Mouse (Mus musculus) liver, embryonic 11.5 days (tissue): ENCODE results near the gene Prn. TPM values are rescaled to one million over a fixed set of nuclear protein-coding genes. Genes with fewer than 3 reads are reported as not detected.

ENCODE experiments used
- ATAC-seq: fragments of 200-750 bp; cut with Nextera tagmentation; replicated peaks from 2 replicates; pipeline ENCODE4 v1.8.0; 2017; ENCODE audit warnings: moderate number of reproducible peaks, mild to moderate bottlenecking, moderate TSS enrichment, moderate library complexity; ENCODE audit not compliant: low FRiP score
- DNase-seq: peaks from one replicate; pipeline ENCODE4 v3.0.0-alpha.2; 2017; ENCODE audit warnings: low spot score
- H3K27ac ChIP-seq: fragments of 300-500 bp; sonication (generic); 2 replicates; pipeline ENCODE4 v1.5.1; 2014; ENCODE audit warnings: mild to moderate bottlenecking, low read depth, low read length, control low read depth
- H3K27me3 ChIP-seq: fragments of 300-500 bp; sonication (generic); replicated peaks from 2 replicates; pipeline ENCODE4 v1.6.1; 2014; ENCODE audit warnings: low read length, mixed read lengths; ENCODE audit not compliant: control insufficient read depth, insufficient read depth
- H3K36me3 ChIP-seq: fragments of 300-500 bp; sonication (generic); 2 replicates; pipeline ENCODE4 v1.6.1; 2014; ENCODE audit warnings: mild to moderate bottlenecking, low read length, moderate library complexity, mixed read lengths; ENCODE audit not compliant: control insufficient read depth, insufficient read depth
- H3K4me1 ChIP-seq: fragments of 300-500 bp; sonication (generic); replicated peaks from 2 replicates; pipeline ENCODE4 v1.6.1; 2014; ENCODE audit warnings: low read length, mixed read lengths; ENCODE audit not compliant: control insufficient read depth, insufficient read depth
- H3K4me2 ChIP-seq: fragments of 300-500 bp; sonication (generic); 2 replicates; pipeline ENCODE4 v1.6.1; 2014; ENCODE audit warnings: mild to moderate bottlenecking, control low read depth, moderate library complexity
- H3K4me3 ChIP-seq: fragments of 300-500 bp; sonication (generic); 2 replicates; pipeline ENCODE4 v1.5.1; 2014; ENCODE audit warnings: low read depth, low read length, control low read depth
- H3K9ac ChIP-seq: fragments of 300-500 bp; sonication (generic); 2 replicates; pipeline ENCODE4 v1.6.1; 2014; ENCODE audit warnings: low read depth, low read length, control low read depth
- H3K9me3 ChIP-seq: fragments of 300-500 bp; sonication (generic); 2 replicates; pipeline ENCODE4 v1.6.1; 2016; ENCODE audit warnings: low read length, inconsistent platforms, mixed read lengths; ENCODE audit not compliant: control insufficient read depth
- WGBS: fragments of 180-500 bp; shearing (Covaris S2); extraction: QIAGEN DNeasy Blood & Tissue Kit; methylation state at CpG from one replicate; pipeline ENCODE4 v1.1.7; 2014; 5-methylcytosine and 5-hydroxymethylcytosine counted together
- polyA plus RNA-seq: library from polyadenylated mRNA; unstranded; fragments of >200 nt; fragmentation: Nextera tagmentation; extraction: Ambion mirVana; gene quantifications from 2 replicates; pipeline ENCODE4 v1.2.1, GENCODE M21; 2014

Gene Prn
- polyA plus RNA-seq, 1 experiment from 2014 or later, result not detected

- DNase-seq (peak; percentile 26), ATAC-seq (no peak)
- WGBS, result 93% methylated on average over 10 of the region's 10 CpGs
- Histone ChIP-seq H3K27me3 (no peaks in the 10 kb centered on the region), H3K36me3 (no peaks in the 10 kb centered on the region), H3K4me3 (no peak overlapping the region), H3K4me1 (peaks cover 9% of the 10 kb centered on the region; the same call in 1 of the 2 replicates), H3K27ac (no peak overlapping the region), H3K9ac (no peak overlapping the region), H3K4me2 (no peak overlapping the region), H3K9me3 (no peaks in the 10 kb centered on the region)
Measured at GRCm38 (mm10) chr2:131936410-131936809, 26.7 kb downstream of the Prn start.

- H3K4me3 ChIP-seq, result no peak overlapping the region
- 39% methylated on average over 8 of the region's 8 CpGs for WGBS
- H3K27ac ChIP-seq, result no peak overlapping the region
- H3K36me3 ChIP-seq, result no peaks in the 10 kb centered on the region
- no peak overlapping the region for H3K9ac ChIP-seq
- DNase-seq (no peak), ATAC-seq (0 out of 2 replicates have a peak, but pooled peaks have one; percentile 38)
- H3K27me3 ChIP-seq, result no peaks in the 10 kb centered on the region
- H3K4me2 ChIP-seq, result no peak overlapping the region
- H3K4me1 ChIP-seq, result 0 out of 2 replicates have a peak, but pooled peaks cover 3% of the 10 kb centered on the region
- no peaks in the 10 kb centered on the region for H3K9me3 ChIP-seq
Measured at GRCm38 (mm10) chr2:131939404-131940111, 29.8 kb downstream of the Prn start.

GRCm38 (mm10) chr2:131940506-131940905 lies 30.7 kb downstream of the Prn start:
- Histone ChIP-seq H3K36me3 (no peaks in the 10 kb centered on the region), H3K4me2 (no peak overlapping the region), H3K9ac (no peak overlapping the region), H3K27me3 (no peaks in the 10 kb centered on the region), H3K27ac (no peak overlapping the region), H3K4me3 (no peak overlapping the region), H3K4me1 (0 out of 2 replicates have a peak, but pooled peaks cover 3% of the 10 kb centered on the region), H3K9me3 (no peaks in the 10 kb centered on the region)
- DNase-seq (no peak), ATAC-seq (peak; percentile 73)
- WGBS, result 37% methylated on average over 3 of the region's 3 CpGs

GRCm38 (mm10) chr2:131941501-131941900 lies 31.7 kb downstream of the Prn start:
- DNase-seq (no peak), ATAC-seq (no peak)
- H3K27me3 ChIP-seq, result no peaks in the 10 kb centered on the region
- no peak overlapping the region for H3K4me3 ChIP-seq
- H3K36me3 ChIP-seq, result no peaks in the 10 kb centered on the region
- no peak overlapping the region for H3K9ac ChIP-seq
- WGBS, result 81% methylated on average over 6 of the region's 6 CpGs
- no peak overlapping the region for H3K27ac ChIP-seq
- H3K4me1 ChIP-seq, result 0 out of 2 replicates have a peak, but pooled peaks cover 3% of the 10 kb centered on the region
- no peak overlapping the region for H3K4me2 ChIP-seq
- H3K9me3 ChIP-seq, result no peaks in the 10 kb centered on the region

- H3K4me3 ChIP-seq, result no peak overlapping the region
- H3K4me1 ChIP-seq, result 0 out of 2 replicates have a peak, but pooled peaks cover 3% of the 10 kb centered on the region
- H3K27ac ChIP-seq, result no peak overlapping the region
- WGBS, result 38% methylated on average over 1 of the region's 1 CpGs
- no peaks in the 10 kb centered on the region for H3K36me3 ChIP-seq
- DNase-seq (no peak), ATAC-seq (no peak)
- H3K4me2 ChIP-seq, result no peak overlapping the region
- H3K27me3 ChIP-seq, result no peaks in the 10 kb centered on the region; the same call in 1 of the 2 replicates
- no peak overlapping the region for H3K9ac ChIP-seq
- H3K9me3 ChIP-seq, result no peaks in the 10 kb centered on the region
Measured at GRCm38 (mm10) chr2:131944370-131944769, 34.6 kb downstream of the Prn start.

GRCm38 (mm10) chr2:131945225-131945624 lies 35.5 kb downstream of the Prn start:
- Histone ChIP-seq H3K9ac (no peak overlapping the region), H3K9me3 (no peaks in the 10 kb centered on the region), H3K4me2 (no peak overlapping the region), H3K27me3 (no peaks in the 10 kb centered on the region; the same call in 1 of the 2 replicates), H3K4me1 (0 out of 2 replicates have a peak, but pooled peaks cover 3% of the 10 kb centered on the region), H3K27ac (no peak overlapping the region), H3K36me3 (no peaks in the 10 kb centered on the region), H3K4me3 (no peak overlapping the region)
- 65% methylated on average over 8 of the region's 8 CpGs for WGBS
- no peak for DNase-seq
- no peak for ATAC-seq

GRCm38 (mm10) chr2:131945765-131946164 lies 36.0 kb downstream of the Prn start:
- DNase-seq, result no peak
- H3K4me3 ChIP-seq, result no peak overlapping the region
- no peaks in the 10 kb centered on the region for H3K36me3 ChIP-seq
- WGBS, result 77% methylated on average over 6 of the region's 6 CpGs
- H3K27me3 ChIP-seq, result peaks cover 4% of the 10 kb centered on the region
- 0 out of 2 replicates have a peak, but pooled peaks cover 2% of the 10 kb centered on the region for H3K4me1 ChIP-seq
- no peak overlapping the region for H3K9ac ChIP-seq
- H3K4me2 ChIP-seq, result no peak overlapping the region
- no peaks in the 10 kb centered on the region for H3K9me3 ChIP-seq
- no peak for ATAC-seq
- H3K27ac ChIP-seq, result no peak overlapping the region

- Histone ChIP-seq H3K4me3 (no peak overlapping the region), H3K9ac (no peak overlapping the region), H3K27me3 (peaks cover 8% of the 10 kb centered on the region), H3K9me3 (no peaks in the 10 kb centered on the region), H3K27ac (no peak overlapping the region), H3K36me3 (no peaks in the 10 kb centered on the region), H3K4me1 (no peaks in the 10 kb centered on the region), H3K4me2 (no peak overlapping the region)
- no peak for ATAC-seq
- 87% methylated on average over 16 of the region's 16 CpGs for WGBS
- DNase-seq, result no peak
Measured at GRCm38 (mm10) chr2:131946351-131946750, 36.6 kb downstream of the Prn start.

- Histone ChIP-seq H3K27me3 (peaks cover 20% of the 10 kb centered on the region), H3K4me2 (no peak overlapping the region)
- WGBS, result 62% methylated on average over 3 of the region's 3 CpGs
Measured at GRCm38 (mm10) chr2:131948156-131948555, 38.4 kb downstream of the Prn start.

More at GRCm38 (mm10) chr2:131948156-131948555, 38.4 kb downstream of the Prn start:
- Histone ChIP-seq H3K4me3 (no peak overlapping the region), H3K9me3 (no peaks in the 10 kb centered on the region), H3K27ac (no peak overlapping the region), H3K9ac (no peak overlapping the region), H3K4me1 (0 out of 2 replicates have a peak, but pooled peaks cover 3% of the 10 kb centered on the region), H3K36me3 (no peaks in the 10 kb centered on the region)
- no peak for DNase-seq
- no peak for ATAC-seq
